Mouse (Mus musculus): ENCODE data around the gene Itfg1.
A peak's percentile ranks its signal among the peaks of the same experiment; 100 is the strongest.

Itfg1 gene

DNA sequence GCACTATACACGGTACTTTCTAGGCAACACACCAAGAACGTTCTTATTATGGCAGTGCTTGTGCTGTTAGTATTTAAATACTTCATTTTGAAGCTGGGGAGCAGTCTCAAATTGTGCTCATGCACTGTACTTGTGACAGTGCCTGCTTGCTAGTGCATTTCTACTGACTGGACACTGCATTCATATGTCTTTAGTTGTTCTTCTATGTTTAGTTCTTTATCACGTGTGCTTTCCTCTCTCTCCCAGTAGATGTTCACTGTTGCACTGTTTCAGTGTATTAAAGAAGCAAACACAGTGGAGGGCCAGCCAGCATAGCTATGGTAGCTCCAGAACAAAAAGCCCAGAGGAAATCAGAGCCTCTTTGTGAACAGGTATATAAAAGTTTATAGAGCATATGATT lies 110.2 kb downstream of the Itfg1 start:
- DNase-seq (ENCODE audit: low spot score) = no peak

DNA sequence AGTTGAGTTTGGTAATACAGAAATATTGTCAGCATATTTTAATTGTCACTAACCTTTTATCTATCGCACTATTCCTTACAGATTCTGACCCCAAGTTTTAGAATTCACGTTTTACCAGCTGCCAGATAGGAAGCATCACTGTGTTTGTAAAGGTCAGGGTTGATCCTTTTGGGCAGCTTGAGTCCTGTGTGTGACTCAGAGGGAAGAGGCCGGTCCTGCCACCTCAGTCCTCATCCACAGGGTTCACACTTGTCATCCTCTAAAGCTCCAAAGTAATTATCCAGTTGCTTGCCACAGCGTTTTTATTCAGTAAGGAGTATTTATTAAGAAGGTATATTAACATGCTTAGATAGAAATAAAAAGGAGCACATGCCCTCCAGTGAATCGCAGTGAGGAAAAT lies 123.5 kb downstream of the Itfg1 start:
- no peak for DNase-seq (ENCODE audit: low spot score)

DNA sequence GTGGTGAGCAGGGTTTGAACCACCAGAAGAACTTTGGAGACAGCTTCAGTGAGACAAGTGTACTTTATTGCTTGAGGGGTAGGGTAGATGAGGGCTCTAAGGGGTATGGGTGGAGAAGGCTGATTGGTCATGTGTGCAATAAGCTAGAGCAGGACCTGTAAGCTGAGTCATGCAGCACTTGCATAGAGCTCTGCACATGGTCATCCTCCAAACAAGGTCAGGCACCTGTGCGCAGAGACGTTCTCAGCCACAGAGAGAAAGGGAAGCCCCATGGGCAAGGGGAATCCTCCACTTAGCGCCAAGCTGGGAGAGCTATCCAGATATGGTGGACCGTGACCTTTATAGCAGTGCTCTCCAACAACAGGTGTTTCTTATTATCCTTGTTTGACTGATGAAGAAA lies 124.0 kb downstream of the Itfg1 start:
- no peak for DNase-seq (ENCODE audit: low spot score)

DNA sequence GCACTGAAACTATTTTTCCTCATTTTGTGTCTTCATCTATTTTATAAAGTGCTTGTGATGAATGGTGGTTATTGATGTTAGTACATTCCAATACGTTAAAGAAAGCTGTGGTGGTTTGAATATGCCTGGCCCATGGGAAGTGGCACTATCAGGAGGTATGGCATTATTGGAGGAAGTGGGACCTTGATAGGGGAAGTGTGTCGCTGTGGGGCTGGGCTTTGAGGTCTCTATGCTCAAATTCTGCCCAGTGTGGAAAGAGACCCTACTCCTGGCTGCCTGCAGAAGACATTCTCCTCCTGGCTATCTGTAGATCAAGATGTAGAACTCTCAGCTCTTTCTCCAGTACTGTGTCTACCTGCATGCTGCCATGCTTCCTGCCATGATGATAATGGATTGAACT lies 133.7 kb downstream of the Itfg1 start:
- DNase-seq (ENCODE audit: low spot score) = no peak

DNA sequence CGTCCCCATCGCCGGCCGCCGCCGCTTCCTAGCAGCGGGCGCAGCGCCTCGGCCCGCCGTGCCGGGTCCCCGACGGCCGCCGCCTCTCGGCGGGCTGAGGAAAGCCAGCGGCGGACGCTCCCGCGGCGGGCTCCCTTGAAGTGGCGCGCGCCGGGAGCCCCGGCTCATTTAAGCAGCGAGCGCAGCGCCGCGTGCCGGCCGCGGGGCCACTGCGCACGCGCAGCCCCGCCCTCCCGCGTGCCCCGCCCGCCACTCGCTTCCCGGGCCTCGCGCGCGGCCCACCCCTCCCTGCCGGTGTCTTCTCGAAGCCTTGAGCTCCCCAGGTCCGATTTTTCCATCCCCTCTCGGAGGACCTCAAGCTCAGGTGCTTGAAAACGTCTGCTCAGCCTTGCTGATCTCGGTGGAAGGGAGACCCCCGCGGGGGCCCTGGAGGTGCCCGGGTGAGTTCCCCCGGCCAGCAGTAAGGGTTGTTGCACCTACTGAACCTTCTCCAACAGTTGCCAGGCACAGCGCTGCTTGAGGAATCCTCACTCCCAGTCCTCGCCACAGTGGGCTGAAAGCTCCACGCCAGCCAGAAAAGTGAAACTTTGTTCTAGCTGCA lies 139.9 kb downstream of the Itfg1 start, which contains the start of gene Neto2:
Gene Neto2, minus strand, starts transcription at position 174 of the 601 bp plus-strand sequence.
- peak; percentile 73 for DNase-seq (ENCODE audit: low spot score)

DNA sequence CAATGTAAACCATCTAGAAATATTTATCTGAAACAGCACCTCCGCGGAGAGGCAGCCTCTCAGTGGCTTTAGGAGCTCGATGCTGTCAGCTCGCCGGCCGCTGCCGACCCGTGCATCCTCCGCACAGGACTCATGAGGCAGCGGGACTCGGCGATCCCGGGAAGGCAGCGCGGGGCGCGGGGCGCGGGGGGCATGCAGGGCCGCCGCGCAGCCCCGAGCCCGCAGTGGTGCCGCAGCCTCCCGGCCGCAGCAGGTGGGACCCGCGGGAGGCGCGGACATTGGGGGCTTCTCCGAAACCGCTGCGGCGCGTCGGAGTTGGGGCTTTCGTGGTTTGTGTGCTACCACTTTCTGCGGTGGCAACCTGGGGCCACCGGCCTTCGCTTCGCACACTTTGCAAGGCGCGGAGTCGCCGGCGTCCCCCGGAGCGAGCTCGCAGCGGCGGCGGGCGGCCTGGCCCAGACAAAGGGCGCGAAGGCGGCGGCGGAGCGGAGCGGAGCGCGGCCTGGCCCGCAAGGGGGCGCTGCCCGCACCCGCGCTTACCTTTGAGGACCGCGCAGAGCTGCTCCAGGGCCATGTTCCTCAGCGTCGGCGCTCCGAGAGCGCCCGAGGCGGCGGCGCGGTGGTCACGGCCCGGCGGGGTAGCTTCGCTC lies 140.5 kb downstream of the Itfg1 start:
- peak; percentile 80 for DNase-seq (ENCODE audit: low spot score)

DNA sequence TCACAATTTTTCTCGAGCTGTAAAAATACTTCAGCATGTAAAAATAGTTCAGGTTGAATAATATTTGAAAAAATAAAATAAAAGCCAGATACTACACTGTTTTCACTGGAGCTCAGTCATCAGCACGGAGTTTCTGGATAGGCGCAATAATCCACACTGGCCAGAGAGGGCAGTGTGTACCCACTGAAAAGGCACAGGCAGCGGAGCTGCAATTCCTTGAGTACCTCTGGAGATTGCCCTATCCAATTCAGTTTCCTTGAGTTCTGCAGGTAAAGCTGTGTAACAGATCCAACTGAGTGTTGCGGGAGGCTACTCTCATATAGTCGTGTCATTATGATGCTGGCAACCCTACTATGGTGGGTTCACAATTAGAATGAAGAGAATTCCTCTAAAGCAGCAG lies 141.7 kb downstream of the Itfg1 start:
- peak; percentile 90 for DNase-seq (ENCODE audit: low spot score)
